Mouse (Mus musculus) left cerebral cortex, adult 8-10 months (tissue): ENCODE measurements at regions not wholly inside any gene's neighbourhood (a gene's known extent, or its start where the extent isn't known, plus 50 kb on each side); places are given as distances from the start of the nearest gene placed in this dataset.

Source experiments
- DNase-seq, 2 experiments: peaks; one replicate each; pipeline ENCODE4 v3.0.0; 2022; ENCODE audit warnings: low spot score in 2 of 2

GRCm38 (mm10) chr8:89759531-89759930 is 588.6 kb downstream of the Tox3 start:
- no peak for DNase-seq

- DNase-seq: no peak
Observed at GRCm38 (mm10) chr8:89758695-89759094, 589.4 kb downstream of the Tox3 start.

GRCm38 (mm10) chr8:89755951-89756350 is 592.2 kb downstream of the Tox3 start:
- peak in 1 of 2 experiments; percentile 9 for DNase-seq

- no peak for DNase-seq
Observed at GRCm38 (mm10) chr8:89751201-89751600, 596.9 kb downstream of the Tox3 start.

GRCm38 (mm10) chr8:89747726-89748125 is 600.4 kb downstream of the Tox3 start:
- no peak for DNase-seq

GRCm38 (mm10) chr8:89744267-89745028 is 603.7 kb downstream of the Tox3 start:
- DNase-seq: no peak

GRCm38 (mm10) chr8:89738657-89739056 is 609.5 kb downstream of the Tox3 start:
- no peak for DNase-seq

GRCm38 (mm10) chr8:89737636-89738035 is 610.5 kb downstream of the Tox3 start:
- DNase-seq: no peak

GRCm38 (mm10) chr8:89727252-89727651 is 620.9 kb downstream of the Tox3 start:
- DNase-seq: no peak

GRCm38 (mm10) chr8:89721684-89722305 is 626.3 kb downstream of the Tox3 start:
- no peak for DNase-seq

GRCm38 (mm10) chr8:89713880-89714279 is 634.3 kb downstream of the Tox3 start:
- no peak for DNase-seq

GRCm38 (mm10) chr8:89707341-89707928 is 640.7 kb downstream of the Tox3 start:
- DNase-seq: no peak

- DNase-seq: no peak
Observed at GRCm38 (mm10) chr8:89685696-89686095, 641.7 kb upstream of the Sall1 start.

GRCm38 (mm10) chr8:89680937-89681336 is 637.0 kb upstream of the Sall1 start:
- DNase-seq: no peak

- no peak for DNase-seq
Observed at GRCm38 (mm10) chr8:89680341-89680740, 636.4 kb upstream of the Sall1 start.

- no peak for DNase-seq
Observed at GRCm38 (mm10) chr8:89679551-89679950, 635.6 kb upstream of the Sall1 start.

GRCm38 (mm10) chr8:89677266-89677665 is 633.3 kb upstream of the Sall1 start:
- DNase-seq: no peak

- DNase-seq: no peak
Observed at GRCm38 (mm10) chr8:89673911-89674310, 629.9 kb upstream of the Sall1 start.

GRCm38 (mm10) chr8:89672631-89673030 is 628.7 kb upstream of the Sall1 start:
- DNase-seq: no peak

- DNase-seq: no peak
Observed at GRCm38 (mm10) chr8:89664911-89665689, 621.1 kb upstream of the Sall1 start.

- no peak for DNase-seq
Observed at GRCm38 (mm10) chr8:89663859-89664258, 619.9 kb upstream of the Sall1 start.
